Mouse (Mus musculus): ENCODE measurements around the gene Pogz.
"Not testable (repeated sequence)": the region's sequence is repeated elsewhere in the genome, so short reads cannot be mapped to it uniquely, and the experiment has no call there.

GRCm38 (mm10) chr3:94926301-94926736 lies 89.0 kb downstream of the Pogz start:
- not testable (repeated sequence) for TF ChIP-seq CTCF (IDR thresholded peaks at IDR 0.05; ENCODE audit: extremely low read depth, insufficient read length, insufficient replicate concordance, low read depth, low read length); POLR2A (IDR thresholded peaks at IDR 0.05; ENCODE audit: low read depth, low read length)
